Mouse (Mus musculus) testis, adult 2 months (tissue): ENCODE measurements at regions not wholly inside any gene's neighbourhood (a gene's known extent, or its start where the extent isn't known, plus 50 kb on each side); places are given as distances from the start of the nearest gene placed in this dataset.

Source experiments
- CTCF ChIP-seq: fragments of 200-500 bp; IDR thresholded peaks from 2 replicates; pipeline ENCODE4 v1.5.1; 2012; ENCODE audit warnings: low read depth, mild to moderate bottlenecking, inconsistent platforms, low read length, moderate library complexity; ENCODE audit not compliant: control insufficient read depth, insufficient read depth, insufficient replicate concordance
- POLR2A ChIP-seq: fragments of 200-500 bp; IDR thresholded peaks from 2 replicates; pipeline ENCODE4 v1.6.1; 2012; ENCODE audit warnings: low read depth, mild to moderate bottlenecking, inconsistent platforms, low read length, moderate library complexity; ENCODE audit not compliant: control insufficient read depth

- TF ChIP-seq CTCF (no peak), POLR2A (no peak)
Observed at GRCm38 (mm10) chr15:13765411-13765810, 591.9 kb upstream of the Cdh6 start.
